Mouse (Mus musculus) heart, adult 2 months (tissue): ENCODE results near the gene Sestd1. TPM values are rescaled to one million over a fixed set of nuclear protein-coding genes. Genes with fewer than 3 reads are reported as not detected.

Source experiments
- DNase-seq, 2 experiments: peaks; one replicate each; pipeline ENCODE4 v3.0.0; 2021
- H3K27ac ChIP-seq: fragments of 200-600 bp; 2 replicates; pipeline ENCODE4 v1.8.1; 2022
- H3K27me3 ChIP-seq: fragments of 200-500 bp; 2 replicates; pipeline ENCODE4 v1.6.1; 2012; ENCODE audit warnings: mild to moderate bottlenecking, low read length, inconsistent platforms, mixed read lengths; ENCODE audit not compliant: control insufficient read depth, insufficient read depth
- H3K36me3 ChIP-seq: fragments of 200-500 bp; 2 replicates; pipeline ENCODE4 v1.6.1; 2012; ENCODE audit warnings: low read length, inconsistent platforms; ENCODE audit not compliant: control insufficient read depth, insufficient read depth
- H3K4me1 ChIP-seq: fragments of 200-500 bp; 2 replicates; pipeline ENCODE4 v1.6.1; 2011; ENCODE audit warnings: low read length; ENCODE audit not compliant: control insufficient read depth, insufficient read depth
- H3K4me3 ChIP-seq: fragments of 200-600 bp; 2 replicates; pipeline ENCODE4 v1.8.1; 2022
- H3K79me2 ChIP-seq: fragments of 200-500 bp; replicated peaks from 2 replicates; pipeline ENCODE4 v1.6.1; 2012; ENCODE audit warnings: mild to moderate bottlenecking, inconsistent platforms, low read length, moderate library complexity, mixed read lengths; ENCODE audit not compliant: control insufficient read depth, insufficient read depth
- H3K9ac ChIP-seq: fragments of 200-500 bp; 2 replicates; pipeline ENCODE4 v1.6.1; 2012; ENCODE audit warnings: low read depth, mild to moderate bottlenecking, control low read depth, inconsistent platforms, low read length, mixed read lengths
- CTCF ChIP-seq: fragments of 200-600 bp; IDR thresholded peaks from 2 replicates; pipeline ENCODE4 v1.8.1; 2022; ENCODE audit warnings: antibody characterized with exemption, mild to moderate bottlenecking, moderate library complexity
- EP300 ChIP-seq: fragments of 200-500 bp; IDR thresholded peaks from 2 replicates; pipeline ENCODE4 v1.6.1; 2011; ENCODE audit warnings: low read depth, low read length, control low read depth; ENCODE audit not compliant: insufficient read depth
- POLR2A ChIP-seq: fragments of 200-500 bp; IDR thresholded peaks from 2 replicates; pipeline ENCODE4 v1.6.1; 2011; ENCODE audit warnings: mild to moderate bottlenecking, low read depth, low read length, control low read depth; ENCODE audit not compliant: insufficient read depth
- WGBS: fragments of 180-500 bp; shearing (Covaris S2); methylation state at CpG from one replicate; pipeline ENCODE4 v1.1.7; 2018; 5-methylcytosine and 5-hydroxymethylcytosine counted together
- intact Hi-C: fragments of 180-260 bp; cut with DNase I; formaldehyde crosslinking; loops from one replicate; pipeline ENCODE4 v1.15.1; 2025
- polyA plus RNA-seq: library from polyadenylated mRNA; depleted of rRNA; stranded (reverse); fragments of >200 nt; gene quantifications from 2 replicates; pipeline ENCODE4 v1.2.3, GENCODE M21; 2012
- total RNA-seq, 2 experiments: library from RNA; stranded (reverse); gene quantifications; 2 replicates each; pipeline ENCODE4 v1.2.3; 2021

Gene Sestd1
- total and polyA plus RNA-seq, 3 experiments, result 9.0 to 21.2 (median 18.3) TPM

- Histone ChIP-seq H3K27me3 (no peaks in the 10 kb centered on the region), H3K4me1 (no peaks in the 10 kb centered on the region), H3K9ac (no peak overlapping the region), H3K79me2 (no peaks in the 10 kb centered on the region), H3K27ac (no peak overlapping the region), H3K36me3 (no peaks in the 10 kb centered on the region; the same call in 1 of the 2 replicates), H3K4me3 (no peak overlapping the region)
- no peak for DNase-seq
- 74% methylated on average over 5 of the region's 5 CpGs for WGBS
- TF ChIP-seq EP300, result no peak
- TF ChIP-seq CTCF, result no peak
- TF ChIP-seq POLR2A, result no peak
- intact Hi-C loops, result no loop called here
Measured at GRCm38 (mm10) chr2:77195056-77195455, 85.3 kb downstream of the Sestd1 start.

GRCm38 (mm10) chr2:77191811-77192210 is 88.6 kb downstream of the Sestd1 start:
- Histone ChIP-seq H3K9ac (no peak overlapping the region), H3K4me1 (no peaks in the 10 kb centered on the region), H3K27ac (no peak overlapping the region), H3K27me3 (no peaks in the 10 kb centered on the region), H3K4me3 (no peak overlapping the region), H3K79me2 (no peaks in the 10 kb centered on the region), H3K36me3 (no peaks in the 10 kb centered on the region; the same call in 1 of the 2 replicates)
- 96% methylated on average over 3 of the region's 3 CpGs for WGBS
- TF ChIP-seq EP300, result no peak
- intact Hi-C loops, result no loop called here
- no peak for DNase-seq

DNA sequence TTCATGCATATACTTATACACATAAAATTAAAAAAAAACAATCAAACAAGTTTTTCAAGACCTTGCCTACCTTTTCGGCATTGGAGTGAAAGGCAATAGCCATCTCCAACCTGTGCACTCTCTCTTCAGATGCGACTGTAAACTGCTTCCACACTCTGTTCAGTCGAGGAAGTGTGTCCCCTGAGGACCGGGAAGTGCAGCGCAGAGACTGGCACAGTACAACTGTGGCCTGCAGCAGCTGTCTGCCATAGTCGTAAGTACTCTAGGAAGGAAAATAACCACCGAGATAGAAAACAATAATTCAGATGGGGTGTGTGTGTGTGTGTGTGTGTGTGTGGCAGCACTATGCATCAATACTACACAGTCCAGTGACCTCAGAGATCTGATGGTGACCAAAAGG is 89.5 kb downstream of the Sestd1 start:
- DNase-seq, result no peak
- intact Hi-C loops, result no loop called here
- H3K36me3 ChIP-seq, result no peaks in the 10 kb centered on the region; the same call in 1 of the 2 replicates
- H3K27me3 ChIP-seq, result no peaks in the 10 kb centered on the region
- TF ChIP-seq CTCF, result no peak
- no peak for TF ChIP-seq EP300
- no peak for TF ChIP-seq POLR2A
- no peak overlapping the region for H3K9ac ChIP-seq
- WGBS, result 88% methylated on average over 7 of the region's 7 CpGs
- H3K27ac ChIP-seq, result no peak overlapping the region
- no peaks in the 10 kb centered on the region for H3K79me2 ChIP-seq
- no peak overlapping the region for H3K4me3 ChIP-seq
- H3K4me1 ChIP-seq, result no peaks in the 10 kb centered on the region

DNA sequence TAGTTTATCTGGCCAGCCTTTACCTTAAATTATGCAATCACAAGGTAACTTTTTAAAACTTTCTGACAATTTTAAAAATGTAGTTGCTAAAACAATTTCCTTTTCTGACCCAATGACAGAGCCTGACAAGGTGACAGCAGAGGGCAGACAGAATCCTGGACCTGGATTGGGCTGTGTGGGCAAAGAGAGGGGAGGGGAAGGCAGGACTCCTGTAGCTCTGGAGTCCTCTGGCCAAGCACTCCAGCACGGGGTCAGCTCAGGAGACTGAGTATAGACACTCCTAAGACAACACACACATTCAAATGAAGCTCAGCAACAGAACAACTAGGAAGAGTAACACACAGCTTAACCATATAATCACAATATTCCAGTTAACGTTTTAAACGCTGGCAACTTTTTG is 90.1 kb downstream of the Sestd1 start:
- TF ChIP-seq POLR2A (no peak), EP300 (no peak), CTCF (no peak)

GRCm38 (mm10) chr2:77189671-77190070 is 90.7 kb downstream of the Sestd1 start:
- Histone ChIP-seq H3K27me3 (no peaks in the 10 kb centered on the region), H3K4me3 (no peak overlapping the region), H3K4me1 (no peaks in the 10 kb centered on the region), H3K9ac (no peak overlapping the region), H3K27ac (peak overlapping the region; percentile 8), H3K79me2 (no peaks in the 10 kb centered on the region), H3K36me3 (no peaks in the 10 kb centered on the region; the same call in 1 of the 2 replicates)
- 86% methylated on average over 7 of the region's 7 CpGs for WGBS
- DNase-seq, result no peak
- no peak for TF ChIP-seq EP300
- TF ChIP-seq CTCF, result no peak
- TF ChIP-seq POLR2A, result no peak
- intact Hi-C loops, result no loop called here

More for the DNA sequence above, 90.1 kb downstream of the Sestd1 start:
- H3K79me2 ChIP-seq, result no peaks in the 10 kb centered on the region
- H3K36me3 ChIP-seq, result no peaks in the 10 kb centered on the region; the same call in 1 of the 2 replicates
- peak overlapping the region; percentile 13 for H3K27ac ChIP-seq
- intact Hi-C loops, result no loop called here
- WGBS, result 88% methylated on average over 3 of the region's 3 CpGs
- H3K4me3 ChIP-seq, result no peak overlapping the region
- no peaks in the 10 kb centered on the region for H3K4me1 ChIP-seq
- no peaks in the 10 kb centered on the region for H3K27me3 ChIP-seq
- peak in 1 of 2 experiments; percentile 32 for DNase-seq
- no peak overlapping the region for H3K9ac ChIP-seq

DNA sequence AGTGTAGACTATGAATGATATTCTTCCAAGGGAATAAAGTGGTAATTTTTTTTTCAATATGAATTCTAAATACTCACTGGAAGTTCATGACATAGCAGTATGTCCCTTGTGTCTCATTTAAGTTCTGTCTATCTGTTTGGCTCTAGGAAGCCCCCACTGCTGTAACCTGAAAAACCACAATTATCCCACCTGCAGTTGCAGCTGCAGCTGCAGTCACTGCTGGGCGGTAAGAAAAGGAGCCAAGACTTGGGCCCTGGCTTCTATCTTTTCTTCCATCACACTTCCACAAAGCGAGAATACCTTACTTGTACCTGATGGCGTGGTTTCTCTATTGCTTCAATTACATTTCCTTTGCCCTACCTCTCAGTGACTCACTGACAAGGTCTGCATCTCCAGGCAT is 92.9 kb downstream of the Sestd1 start:
- 97% methylated on average over 3 of the region's 3 CpGs for WGBS
- Histone ChIP-seq H3K36me3 (peaks cover 8% of the 10 kb centered on the region), H3K79me2 (no peaks in the 10 kb centered on the region)

More for the DNA sequence above, 92.9 kb downstream of the Sestd1 start:
- Histone ChIP-seq H3K4me3 (no peak overlapping the region), H3K4me1 (peaks cover 2% of the 10 kb centered on the region; the same call in 1 of the 2 replicates), H3K9ac (no peak overlapping the region), H3K27ac (no peak overlapping the region), H3K27me3 (no peaks in the 10 kb centered on the region)
- no peak for DNase-seq
- TF ChIP-seq EP300, result no peak
- TF ChIP-seq POLR2A, result no peak
- no peak for TF ChIP-seq CTCF
- intact Hi-C loops, result no loop called here
